Mouse (Mus musculus): ENCODE data around the gene Tbxas1.
A peak's percentile ranks its signal among the peaks of the same experiment; 100 is the strongest.

The Tbxas1 gene

DNA sequence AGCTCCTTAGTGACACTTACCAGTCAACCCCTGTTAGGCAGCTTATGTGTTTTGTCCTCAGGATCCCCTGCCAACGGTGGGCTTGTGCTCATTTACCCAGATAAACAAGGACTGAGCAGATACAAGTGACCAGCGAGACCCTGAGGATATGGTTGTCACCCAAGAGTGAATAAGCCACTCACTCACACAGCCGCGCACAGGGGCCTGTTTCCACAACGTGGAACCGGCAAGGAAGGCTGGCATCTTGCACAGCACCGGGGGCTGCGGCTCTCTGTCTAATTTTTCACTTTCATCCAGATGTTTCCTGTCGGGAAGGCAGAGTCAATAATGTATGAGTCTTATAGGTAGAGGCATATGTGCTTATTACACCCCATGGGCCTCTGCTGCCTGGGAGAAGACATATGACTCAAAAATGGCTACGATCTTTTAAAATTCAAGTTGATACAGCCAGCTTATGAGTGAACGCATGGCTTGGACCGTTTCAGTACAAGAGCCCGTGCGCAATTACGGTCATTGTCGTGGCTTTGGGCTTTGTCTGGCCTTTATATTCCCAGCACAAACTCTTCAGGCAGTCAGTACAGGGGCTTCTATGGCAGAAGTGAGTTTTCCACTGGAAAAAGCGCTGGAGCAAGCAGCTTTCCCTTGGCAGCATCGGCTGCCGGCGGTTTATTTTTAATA, 130.2 kb downstream of the Tbxas1 start:
- no peak for DNase-seq

DNA sequence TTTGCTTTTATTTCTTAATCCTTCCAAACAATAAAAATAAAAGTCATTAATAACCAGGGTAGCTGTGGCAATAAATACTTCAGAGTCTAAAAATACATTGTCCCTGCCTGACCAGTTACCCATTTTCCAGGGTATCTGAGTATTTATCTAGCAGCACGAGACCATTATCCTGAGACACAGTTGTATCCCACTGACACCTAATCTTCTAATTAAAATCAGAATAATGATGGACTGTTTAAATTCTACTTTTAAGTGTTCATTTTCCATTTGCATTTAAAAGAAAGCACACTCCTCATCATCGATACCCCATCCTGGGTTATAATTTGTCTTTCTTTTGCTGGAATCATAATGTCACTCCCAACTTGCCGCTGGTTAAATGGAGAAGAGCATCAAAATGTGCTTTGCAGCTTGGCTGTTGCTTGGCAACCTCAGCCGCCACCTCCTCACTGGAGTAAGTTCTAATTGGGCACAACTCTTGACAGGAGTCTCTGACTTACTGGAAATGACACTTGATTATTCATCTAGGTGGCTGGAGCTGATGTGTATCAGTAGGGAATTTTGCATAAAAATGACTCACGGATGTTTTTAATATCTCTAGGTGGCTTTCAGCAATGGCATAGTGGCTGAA, 130.9 kb downstream of the Tbxas1 start:
- no peak for DNase-seq

DNA sequence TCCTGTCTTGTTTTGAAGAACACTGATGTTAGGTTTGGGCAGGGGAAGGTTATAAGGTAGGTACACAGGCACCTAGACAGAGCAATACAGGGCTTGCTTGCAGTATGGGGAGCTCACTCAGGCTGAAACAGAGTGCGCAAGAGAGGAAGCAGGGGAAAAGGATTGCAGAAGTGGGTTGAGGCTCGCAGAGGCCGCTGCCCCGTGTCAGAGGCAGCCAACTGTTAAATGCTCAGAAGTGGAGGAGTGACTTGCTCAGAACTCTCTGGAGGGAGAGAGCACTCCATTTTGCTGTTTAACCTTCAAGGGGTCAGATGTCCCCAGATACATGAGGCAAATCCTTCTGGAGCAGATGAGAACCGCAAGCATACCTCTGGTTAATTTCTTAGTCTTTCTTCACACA, 132.0 kb downstream of the Tbxas1 start:
- no peak for DNase-seq

DNA sequence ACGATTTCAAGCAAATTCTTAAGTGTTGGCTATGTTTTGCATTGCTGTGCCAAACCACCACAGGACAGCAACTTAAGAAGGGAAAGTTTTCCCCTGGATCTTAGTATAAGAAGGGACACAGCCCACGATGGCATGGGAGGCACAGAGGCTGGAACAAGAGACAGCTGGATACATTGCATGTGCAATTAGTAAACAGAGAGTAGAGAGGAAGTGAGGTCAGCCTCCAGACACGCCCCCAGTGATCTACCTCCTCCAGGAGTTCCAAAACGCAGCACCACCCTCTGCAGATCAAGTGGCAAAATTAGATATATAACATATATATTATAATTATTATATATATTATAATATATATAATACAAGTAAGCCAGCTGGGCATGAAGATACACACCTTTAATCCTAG, 132.9 kb downstream of the Tbxas1 start:
- DNase-seq = no peak

DNA sequence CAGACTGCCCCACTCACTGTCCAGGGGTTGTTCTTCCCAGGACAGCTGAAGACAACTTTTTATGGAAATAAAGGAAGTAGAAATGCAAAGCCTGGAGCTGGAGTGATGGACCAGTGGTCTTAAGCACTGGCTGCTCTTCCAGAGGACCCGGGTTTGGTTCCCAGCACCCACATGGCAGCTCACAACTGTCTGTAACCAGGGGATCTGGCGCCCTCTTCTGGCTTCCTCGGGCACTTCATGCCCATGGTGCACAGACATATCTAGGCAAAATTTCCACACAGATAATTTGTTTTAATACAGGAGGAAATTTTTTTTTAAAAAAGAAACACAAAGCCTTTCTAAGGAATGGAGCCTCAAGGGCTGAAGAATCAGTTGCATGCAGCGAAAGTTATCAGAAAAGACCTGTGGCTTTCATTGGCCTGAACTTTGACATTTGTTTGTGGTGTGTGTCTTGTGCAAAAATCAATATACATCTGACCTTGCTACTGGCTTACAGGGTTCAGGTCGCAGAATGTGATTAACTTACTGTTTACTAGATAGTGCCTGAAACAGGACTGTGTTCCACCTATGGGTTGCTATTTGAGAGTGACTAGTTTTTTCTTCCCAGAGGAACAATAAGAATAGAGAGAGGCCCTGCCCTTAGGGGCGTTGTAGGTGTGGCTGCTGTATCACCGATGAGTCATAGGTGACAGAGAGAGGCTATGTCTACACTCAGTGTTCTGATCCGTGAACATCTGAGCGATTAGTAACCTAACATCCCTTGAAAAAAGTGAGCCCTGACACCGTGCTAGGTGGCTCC, 138.0 kb downstream of the Tbxas1 start:
- DNase-seq = no peak

DNA sequence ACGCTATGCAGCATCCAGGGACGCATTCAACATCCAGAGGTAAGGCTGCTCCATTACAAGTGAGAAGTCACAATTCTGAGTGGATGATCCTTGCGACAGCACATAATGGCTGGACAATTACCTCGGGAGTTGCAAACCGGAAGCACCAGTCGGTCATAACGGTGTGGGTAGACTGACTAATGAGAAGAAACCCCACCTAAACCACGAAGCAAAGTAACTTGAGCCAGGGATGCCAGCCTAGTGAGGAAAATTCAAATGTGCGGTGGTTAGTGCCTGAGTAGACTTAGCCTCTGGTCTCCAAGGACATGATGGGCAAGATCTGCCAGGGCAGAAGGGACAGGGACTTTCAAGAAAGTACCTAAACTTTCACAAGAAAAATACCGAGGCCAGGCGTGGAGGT, 142.7 kb downstream of the Tbxas1 start:
- DNase-seq = no peak

DNA sequence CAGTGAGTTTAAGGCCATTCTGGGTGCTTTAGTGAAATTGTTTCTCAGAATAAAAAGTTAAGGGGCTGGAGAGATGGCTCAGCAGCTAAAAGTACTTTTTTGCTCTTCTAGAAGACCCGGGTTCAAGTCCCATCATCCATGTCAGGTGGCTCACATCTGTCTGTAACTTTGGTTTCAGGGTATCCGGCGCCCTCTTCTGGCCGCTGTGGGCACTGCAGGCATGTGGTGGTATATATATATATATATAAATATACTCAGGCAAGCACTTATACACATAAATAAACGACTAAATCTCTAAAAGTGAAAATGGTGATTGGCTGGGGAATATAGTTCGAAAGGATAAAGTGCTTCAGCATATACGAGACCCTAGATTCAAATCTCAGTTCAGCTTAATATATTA, 143.6 kb downstream of the Tbxas1 start:
- DNase-seq = peak; percentile 37

DNA sequence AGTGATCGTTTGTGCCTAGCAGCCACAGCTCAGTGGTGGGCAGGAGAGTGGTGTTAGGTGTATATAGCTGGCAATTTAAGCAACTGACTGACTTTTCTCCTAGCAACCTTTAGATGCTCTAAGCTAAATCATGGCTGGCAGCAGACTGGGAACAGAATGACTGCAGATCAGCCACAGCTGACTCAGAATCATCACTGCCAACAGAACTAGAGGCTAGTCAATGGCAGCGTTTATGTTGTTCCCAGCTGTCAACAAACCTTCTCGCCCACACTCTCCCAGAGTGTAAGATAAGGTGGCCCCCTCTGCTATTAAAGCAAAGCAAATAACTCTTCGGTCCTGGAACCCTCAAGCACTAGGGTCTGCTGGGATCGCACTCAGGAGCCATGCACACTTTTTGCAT, 144.0 kb downstream of the Tbxas1 start:
- no peak for DNase-seq

DNA sequence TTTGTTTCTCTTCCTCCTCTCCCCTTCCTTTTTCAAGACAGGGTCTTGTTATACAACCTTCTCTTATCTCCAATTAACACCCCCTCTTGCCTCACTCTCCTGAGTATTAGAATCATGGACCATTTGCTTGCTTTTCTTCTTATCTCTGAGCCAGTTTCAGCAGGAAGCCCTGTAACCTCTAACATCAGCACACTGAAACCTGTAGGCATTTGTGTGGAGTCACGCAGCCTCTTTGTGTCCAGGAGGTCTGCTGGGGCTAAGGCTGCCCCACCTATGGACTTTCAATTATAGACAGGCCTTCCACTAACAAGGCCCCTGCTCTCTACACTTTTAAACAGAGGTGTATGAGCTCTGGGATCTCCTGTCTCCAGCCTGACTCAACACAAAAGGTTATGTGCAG, 146.7 kb downstream of the Tbxas1 start:
- DNase-seq = no peak

DNA sequence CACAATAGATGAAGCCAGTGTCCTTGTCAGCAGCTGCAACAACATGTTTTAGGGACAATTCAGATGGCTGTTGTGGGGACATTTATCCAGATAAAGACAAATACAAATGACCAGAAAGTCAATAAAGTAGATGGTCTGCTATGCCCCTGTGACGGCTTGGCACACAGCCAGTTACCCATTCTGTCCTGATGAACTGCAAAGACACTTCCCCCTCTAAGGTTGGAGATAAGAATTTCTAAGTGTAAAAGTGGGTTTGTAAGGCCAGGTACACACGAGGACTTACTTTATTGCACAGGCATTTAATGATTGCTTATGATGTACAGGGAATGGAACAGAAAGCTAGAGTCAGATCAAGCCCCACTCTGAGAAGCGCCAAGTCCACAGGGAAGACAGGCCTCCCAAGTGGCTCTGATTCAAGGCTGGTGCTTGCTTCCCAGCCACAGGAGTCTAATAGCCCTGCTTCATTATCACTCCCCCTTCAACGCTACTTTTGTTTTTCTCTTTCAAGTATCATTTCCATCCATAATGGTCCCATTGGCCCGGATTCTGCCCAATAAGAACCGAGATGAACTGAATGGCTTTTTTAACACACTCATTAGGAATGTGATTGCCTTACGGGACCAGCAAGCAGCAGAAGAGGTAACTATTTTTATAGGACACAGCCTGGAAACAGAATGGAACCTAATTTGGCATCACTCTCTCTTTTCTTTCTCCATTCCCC, 147.4 kb downstream of the Tbxas1 start:
- DNase-seq = no peak

DNA sequence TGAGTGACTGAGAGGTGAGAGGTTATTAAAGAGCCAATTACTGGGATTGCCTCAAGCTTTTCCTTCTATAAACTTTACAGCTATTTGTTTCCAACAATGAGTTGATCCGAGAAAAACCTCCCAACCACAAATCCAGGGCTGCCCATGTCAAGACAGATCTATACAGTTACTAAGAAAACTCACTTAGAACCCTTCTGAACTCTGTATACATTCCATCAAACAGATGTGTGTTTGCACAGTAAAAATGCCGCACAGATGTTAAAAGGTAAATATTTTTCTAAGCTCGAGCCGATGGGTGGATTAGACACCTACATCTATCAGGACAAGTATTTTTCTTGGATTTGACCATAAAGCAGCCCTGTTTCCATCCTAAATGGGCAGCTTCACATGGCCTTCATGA, 149.4 kb downstream of the Tbxas1 start:
- no peak for DNase-seq

DNA sequence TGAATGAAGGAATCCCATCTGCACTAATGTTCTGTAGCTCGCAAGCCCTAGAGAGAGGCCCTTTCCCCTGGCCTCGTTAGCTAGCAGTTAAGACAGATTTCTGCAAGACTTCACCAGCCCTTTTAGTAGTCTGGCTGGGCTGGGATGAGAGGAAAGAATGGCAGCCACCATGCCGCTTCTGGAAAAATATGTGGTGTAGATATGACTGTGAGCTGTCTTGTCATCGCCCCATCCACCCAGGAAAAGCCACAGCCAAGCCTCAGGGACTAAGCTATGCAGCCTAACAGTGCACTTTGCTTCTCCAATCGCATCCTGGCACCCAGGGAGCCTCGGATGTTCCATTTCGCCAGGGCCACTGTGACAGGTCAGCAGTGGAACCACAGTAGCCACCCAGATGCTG, 149.8 kb downstream of the Tbxas1 start:
- DNase-seq = no peak

DNA sequence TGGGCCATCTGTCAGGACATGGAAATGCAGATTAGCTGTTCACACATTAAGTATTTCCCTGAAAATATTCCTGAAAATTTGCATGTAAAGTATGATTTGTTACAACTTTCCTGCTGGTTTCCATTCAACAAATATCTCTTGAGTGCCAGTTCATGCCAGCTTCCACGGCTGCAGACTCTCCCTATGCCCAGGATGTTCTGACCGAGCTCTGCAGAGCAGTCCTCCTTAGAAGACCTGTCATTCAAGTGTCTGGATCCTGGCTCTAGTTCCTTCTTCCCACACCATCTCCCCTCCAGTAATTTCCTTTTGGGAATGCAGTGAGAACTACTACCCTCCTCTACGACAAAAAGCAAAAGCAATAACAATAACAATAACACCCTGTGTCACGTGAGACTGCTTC, 155.5 kb downstream of the Tbxas1 start:
- no peak for DNase-seq

DNA sequence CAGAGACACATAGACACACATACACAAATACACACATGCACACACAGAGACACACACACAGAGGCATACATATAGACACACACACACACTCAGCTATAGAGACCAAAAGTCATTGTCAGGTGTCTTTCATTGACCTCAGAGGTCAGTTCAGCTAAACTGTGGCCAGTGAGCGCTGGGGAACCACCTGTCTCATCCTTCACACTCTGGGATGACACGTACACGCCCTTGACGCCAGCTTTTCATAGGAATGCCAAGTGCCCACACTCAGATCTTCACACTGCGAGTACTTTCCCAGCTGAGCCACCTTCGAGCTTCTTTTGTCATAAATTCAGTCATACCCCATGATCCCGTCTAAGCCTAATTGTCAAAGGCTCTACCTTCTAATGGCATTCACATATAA, 158.5 kb downstream of the Tbxas1 start:
- DNase-seq = no peak

DNA sequence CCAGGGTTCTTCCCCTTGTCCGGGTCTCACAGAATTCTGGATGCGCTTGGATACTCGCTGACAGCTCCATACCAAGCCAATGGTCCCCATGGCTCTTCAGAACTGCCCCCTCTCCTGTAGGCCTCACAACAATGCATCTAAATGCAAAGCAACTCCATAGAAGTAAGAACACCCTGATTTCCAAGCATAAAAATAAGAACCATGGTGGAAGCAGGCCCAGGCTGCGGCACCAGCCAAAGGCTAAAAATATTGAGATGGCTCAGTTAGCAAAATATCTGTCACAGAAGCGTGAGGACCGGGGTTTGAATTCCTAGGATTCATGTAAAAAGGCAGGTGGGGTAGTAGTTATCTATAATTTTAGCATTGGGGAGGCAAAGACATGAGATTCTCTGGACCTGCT, 159.8 kb downstream of the Tbxas1 start:
- DNase-seq = no peak

DNA sequence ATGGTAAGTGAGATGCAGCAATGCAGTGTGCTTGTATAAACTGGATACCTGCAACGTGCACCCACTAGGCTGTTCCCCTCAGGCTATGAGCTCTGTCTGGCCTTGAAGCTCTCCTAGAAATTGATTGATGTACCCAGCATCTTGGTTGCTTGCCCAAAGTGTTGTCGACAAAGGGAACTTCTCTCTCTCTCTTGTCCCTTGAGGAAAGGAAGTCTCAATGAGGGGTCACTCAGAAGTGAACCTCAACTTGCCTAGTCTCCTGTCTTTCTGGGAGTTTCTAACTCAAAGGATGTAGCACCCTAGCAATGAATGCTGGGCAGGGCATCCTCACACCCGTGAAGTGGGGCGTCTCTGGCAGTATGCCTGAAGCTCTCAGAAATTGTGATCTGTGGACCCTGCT, 161.0 kb downstream of the Tbxas1 start:
- DNase-seq = no peak

DNA sequence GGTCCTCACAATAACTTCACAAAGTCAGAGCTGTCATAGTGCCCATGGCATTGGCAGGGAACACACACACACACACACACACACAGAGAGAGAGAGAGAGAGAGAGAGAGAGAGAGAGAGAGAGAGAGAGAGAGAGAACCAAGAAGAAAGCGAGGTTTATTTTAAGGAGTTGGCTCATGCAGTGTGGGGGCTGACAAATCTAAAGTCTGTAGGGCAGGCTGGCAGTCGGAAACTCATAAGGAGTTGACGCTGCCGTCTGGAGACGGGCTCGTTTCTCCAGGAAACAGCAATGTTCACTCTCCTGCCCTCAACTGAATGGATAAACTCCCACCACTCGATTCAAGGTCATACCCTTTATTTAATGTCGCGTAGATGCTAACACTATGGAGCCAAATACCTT, 165.2 kb downstream of the Tbxas1 start:
- DNase-seq = no peak

DNA sequence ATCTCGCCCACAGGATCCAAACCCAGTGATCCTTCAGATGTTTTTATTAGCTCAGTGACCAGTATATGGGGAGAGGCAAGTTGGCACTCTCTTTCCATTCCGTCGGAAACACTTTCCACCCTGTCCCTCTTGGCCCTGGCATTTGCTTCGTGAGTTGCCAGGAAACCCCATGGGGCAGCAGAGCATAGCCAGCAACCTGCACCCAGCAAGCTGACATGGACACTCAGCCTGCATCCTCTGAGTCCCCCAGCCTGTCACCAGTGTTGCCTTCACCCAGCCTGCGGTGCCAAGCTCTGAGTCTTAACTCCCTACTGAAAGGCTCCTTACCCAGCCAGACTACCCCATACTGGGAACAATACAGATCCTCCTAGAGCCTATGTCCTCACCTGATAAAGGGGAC, 173.9 kb downstream of the Tbxas1 start:
- no peak for DNase-seq

DNA sequence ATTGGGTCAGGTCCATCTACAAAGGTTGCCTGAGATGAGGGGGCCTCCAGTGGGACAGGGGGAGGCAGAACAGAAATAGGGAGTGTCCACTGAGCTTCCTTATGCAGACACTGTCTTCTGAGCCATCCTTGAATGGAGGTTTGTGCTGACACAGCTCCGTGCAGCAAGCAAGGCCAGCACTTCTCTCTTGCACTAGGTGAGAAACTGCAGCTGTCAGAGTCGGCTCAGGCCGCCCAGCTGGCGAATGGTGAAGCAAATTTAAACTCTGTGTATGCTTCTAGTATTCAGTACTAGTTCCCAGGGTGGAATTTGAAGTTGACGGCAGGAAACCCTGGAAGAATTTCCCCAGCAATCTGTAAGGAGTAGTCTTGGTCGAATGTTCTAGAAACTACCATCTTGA, 175.6 kb downstream of the Tbxas1 start:
- DNase-seq = no peak

DNA sequence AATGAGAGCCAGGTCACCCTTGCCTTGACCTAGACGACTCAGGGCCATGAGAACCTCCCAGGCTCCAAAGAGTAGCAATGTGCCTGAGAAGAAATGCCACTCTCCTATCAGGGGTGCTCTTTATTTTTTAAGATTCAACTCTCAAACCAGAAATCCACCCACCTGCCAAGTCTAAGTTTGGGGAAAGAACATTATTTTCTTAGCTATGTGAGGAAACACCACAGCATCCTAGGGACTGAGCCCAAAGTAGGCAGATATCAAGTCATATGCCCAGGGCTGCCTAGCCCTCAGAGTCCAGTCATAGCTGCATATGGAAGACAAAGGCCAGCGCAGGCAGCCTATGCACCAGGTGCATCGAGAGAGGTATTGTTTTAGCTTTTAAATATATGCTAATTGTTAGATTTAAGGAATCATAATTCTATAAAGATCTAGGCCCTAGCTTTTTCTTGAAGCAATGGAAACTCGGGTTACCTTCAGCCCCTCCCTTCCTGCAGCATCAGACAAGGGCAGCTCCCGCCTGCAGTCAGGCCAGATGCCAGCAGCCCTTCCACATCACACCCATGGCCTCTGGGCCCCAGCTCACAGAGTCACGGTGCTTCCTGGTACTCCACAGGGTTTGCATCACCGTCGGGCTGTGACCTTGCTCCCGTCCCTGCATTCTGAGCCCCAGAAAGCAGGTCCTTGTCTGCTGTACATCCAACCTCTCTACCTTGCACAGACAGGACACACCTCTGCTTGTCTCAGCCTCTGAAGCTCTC, 176.8 kb downstream of the Tbxas1 start:
- no peak for DNase-seq

DNA sequence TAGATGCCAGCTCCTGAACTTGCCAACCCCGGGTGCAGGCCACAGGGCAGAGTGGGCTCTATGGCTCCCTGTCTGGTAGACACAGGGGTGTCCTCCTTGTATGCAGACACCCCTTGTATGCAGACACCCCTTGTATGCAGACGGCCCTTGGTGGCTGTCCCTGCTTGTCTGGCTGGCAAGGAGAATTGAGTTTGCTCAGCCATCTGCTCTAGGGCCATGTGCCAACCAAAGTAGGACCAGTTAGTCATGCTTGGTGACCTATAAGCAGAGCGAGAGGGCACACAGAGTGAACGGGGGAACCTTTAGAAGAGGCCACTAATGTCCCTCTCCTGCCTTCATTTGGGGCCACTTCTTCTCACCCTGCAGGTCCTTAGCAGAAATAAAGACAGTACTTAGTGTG, 177.4 kb downstream of the Tbxas1 start:
- no peak for DNase-seq

DNA sequence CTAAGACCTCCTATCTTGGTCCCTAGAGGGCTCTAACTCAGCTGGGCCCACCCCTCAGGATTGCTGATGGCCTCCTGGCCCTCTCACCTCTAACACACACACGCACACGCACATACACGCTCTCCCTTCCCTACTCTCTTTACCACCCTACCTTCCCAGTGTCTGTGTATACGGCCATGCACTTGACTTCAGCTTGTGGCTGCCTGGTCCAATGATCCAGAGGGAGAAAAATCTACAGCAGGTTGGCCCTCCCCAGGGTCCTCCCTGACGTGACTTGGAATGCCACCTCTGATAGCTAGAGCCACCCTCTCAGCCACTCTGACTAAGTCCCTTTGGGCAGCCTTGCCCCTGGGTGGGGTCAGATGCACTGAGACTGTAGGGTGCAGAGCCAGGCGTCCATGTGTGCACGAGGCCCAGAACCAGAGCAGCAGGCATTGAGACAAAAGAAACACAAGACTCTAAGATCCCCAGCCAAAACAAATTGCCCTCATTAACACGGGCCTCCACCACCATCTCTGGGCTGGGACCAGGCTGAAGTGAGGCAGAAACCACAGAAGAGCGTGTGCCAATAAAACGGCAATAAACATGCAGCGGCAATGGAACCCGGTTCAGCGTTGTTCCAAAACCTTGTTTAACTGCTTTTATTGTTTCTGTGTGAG, 179.1 kb downstream of the Tbxas1 start:
- no peak for DNase-seq
